Comparison of ENCODE assay signal across 8 mouse cellular contexts in the genomic region with DNA sequence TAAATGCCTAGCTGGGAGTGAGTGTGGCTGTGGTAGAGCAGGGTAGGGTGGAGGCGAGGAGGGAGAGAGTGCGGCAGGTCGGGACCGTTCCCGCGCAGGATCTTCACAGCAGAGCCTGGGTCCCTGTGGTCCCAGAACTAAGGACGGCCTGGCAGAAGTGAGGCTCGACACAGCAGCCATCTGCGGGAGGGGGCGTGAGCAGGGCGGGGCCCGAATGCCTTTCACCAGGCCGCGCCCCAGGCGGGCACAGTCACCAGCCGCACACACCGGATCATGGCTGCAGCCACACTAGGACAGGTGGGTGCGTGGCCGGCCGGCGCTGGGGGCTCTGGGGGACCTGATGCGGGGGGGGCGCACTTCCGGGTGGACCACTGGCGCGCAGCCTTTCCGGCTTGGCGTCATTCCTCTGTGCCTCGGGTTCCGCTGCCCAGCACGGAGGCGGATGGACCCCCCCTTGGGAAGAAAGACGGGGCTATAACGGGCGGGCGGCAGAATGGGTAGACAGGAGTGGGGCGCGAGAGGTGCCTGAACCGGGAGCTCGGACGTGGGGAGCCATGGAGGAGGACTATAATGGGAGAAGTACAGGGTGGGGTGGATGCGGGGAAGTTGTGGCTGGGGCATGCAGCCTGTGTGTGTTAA. TPM values are rescaled to one million over a fixed set of nuclear protein-coding genes. Genes with fewer than 3 reads are reported as not detected.
A peak's percentile ranks its signal among the peaks of the same experiment; 100 is the strongest.
DNase-seq lines count a peak whose midpoint lies in the region; ATAC-seq and TF ChIP-seq lines count a peak whose summit lies in the region.

A gene (plus strand): TSS at position 51 of the 639 bp plus-strand sequence.

- H3K4me1 ChIP-seq in bone marrow, adult 2 months (ENCODE audit: control insufficient read depth, insufficient read depth, low read length), result peaks cover 5% of the 10 kb centered on the region; the same call in 1 of the 2 replicates
- H3K4me1 ChIP-seq in embryonic facial prominence, embryonic 15.5 days, result peaks cover 36% of the 10 kb centered on the region
- peaks cover 25% of the 10 kb centered on the region for H3K4me1 ChIP-seq in limb, embryonic 12.5 days (replicated peaks)
- H3K4me1 ChIP-seq in midbrain, embryonic 13.5 days (replicated peaks), result peaks cover 29% of the 10 kb centered on the region

- DNase-seq in A20 (ENCODE audit: low read depth, low spot score), result peak; percentile 90
- peak; percentile 71 for DNase-seq in heart, adult 8-10 months (ENCODE audit: low spot score)
- peak; percentile 66 to 70 for DNase-seq in kidney, adult 8-10 months
- DNase-seq in spleen, adult 12 weeks (ENCODE audit: low spot score), result peak; percentile 66

- TF ChIP-seq CTCF in bone marrow, adult 2 months (IDR thresholded peaks at IDR 0.05; ENCODE audit: control insufficient read depth, insufficient read depth, low read length), result no peak

- peak within 1 kb of the TSS; percentile 58 for H3K27ac ChIP-seq in bone marrow, adult 2 months (ENCODE audit: control insufficient read depth, insufficient read depth, low read depth, low read length, poor library complexity)
- H3K27ac ChIP-seq in embryonic facial prominence, embryonic 15.5 days (replicated peaks), result peak within 1 kb of the TSS; percentile 90
- H3K27ac ChIP-seq in limb, embryonic 12.5 days, result peak within 1 kb of the TSS; percentile 91
- peak within 1 kb of the TSS; percentile 84 for H3K27ac ChIP-seq in midbrain, embryonic 13.5 days

- peak within 1 kb of the TSS; percentile 70 for H3K4me3 ChIP-seq in bone marrow, adult 2 months (replicated peaks; ENCODE audit: control insufficient read depth, low read depth, low read length)
- H3K4me3 ChIP-seq in embryonic facial prominence, embryonic 15.5 days (replicated peaks), result peak within 1 kb of the TSS; percentile 74
- H3K4me3 ChIP-seq in limb, embryonic 12.5 days (replicated peaks), result peak within 1 kb of the TSS; percentile 66
- H3K4me3 ChIP-seq in midbrain, embryonic 13.5 days (replicated peaks), result peak within 1 kb of the TSS; percentile 71

- H3K36me3 ChIP-seq in embryonic facial prominence, embryonic 15.5 days, result no peaks in the 10 kb centered on the region
- H3K36me3 ChIP-seq in limb, embryonic 12.5 days, result no peaks in the 10 kb centered on the region; the same call in 1 of the 2 replicates
- no peaks in the 10 kb centered on the region for H3K36me3 ChIP-seq in midbrain, embryonic 13.5 days

- H3K9me3 ChIP-seq in embryonic facial prominence, embryonic 15.5 days (replicated peaks), result no peaks in the 10 kb centered on the region
- no peaks in the 10 kb centered on the region for H3K9me3 ChIP-seq in limb, embryonic 12.5 days
- no peaks in the 10 kb centered on the region for H3K9me3 ChIP-seq in midbrain, embryonic 13.5 days

- ATAC-seq in embryonic facial prominence, embryonic 15.5 days (ENCODE audit: insufficient number of reproducible peaks, low FRiP score, low TSS enrichment, low read depth), result peak; percentile 66
- ATAC-seq in limb, embryonic 12.5 days (ENCODE audit: insufficient number of reproducible peaks, insufficient read depth, low FRiP score, low TSS enrichment, low read depth), result peak; percentile 62
- ATAC-seq in midbrain, embryonic 13.5 days, result peak; percentile 78

- H3K9ac ChIP-seq in embryonic facial prominence, embryonic 15.5 days, result peak within 1 kb of the TSS; percentile 70
- peak within 1 kb of the TSS; percentile 86 for H3K9ac ChIP-seq in limb, embryonic 12.5 days (replicated peaks)
- peak within 1 kb of the TSS; percentile 89 for H3K9ac ChIP-seq in midbrain, embryonic 13.5 days (replicated peaks)

- H3K27me3 ChIP-seq in embryonic facial prominence, embryonic 15.5 days, result no peaks in the 10 kb centered on the region
- no peaks in the 10 kb centered on the region for H3K27me3 ChIP-seq in limb, embryonic 12.5 days
- no peaks in the 10 kb centered on the region for H3K27me3 ChIP-seq in midbrain, embryonic 13.5 days

- H3K4me2 ChIP-seq in embryonic facial prominence, embryonic 15.5 days (replicated peaks), result peak within 1 kb of the TSS; percentile 67
- H3K4me2 ChIP-seq in limb, embryonic 12.5 days, result peak within 1 kb of the TSS; percentile 71
- peak within 1 kb of the TSS; percentile 79 for H3K4me2 ChIP-seq in midbrain, embryonic 13.5 days (replicated peaks)

- 1% methylated on average over 42 of the region's 42 CpGs for WGBS in bone marrow, adult 2 months
- WGBS in embryonic facial prominence, embryonic 15.5 days, result under 1% methylated on average over 42 of the region's 42 CpGs
- under 1% methylated on average over 42 of the region's 42 CpGs for WGBS in limb, embryonic 12.5 days
- under 1% methylated on average over 42 of the region's 42 CpGs for WGBS in midbrain, embryonic 13.5 days

- TF ChIP-seq POLR2A in bone marrow, adult 2 months (IDR thresholded peaks at IDR 0.05; ENCODE audit: borderline replicate concordance, control insufficient read depth, low read depth, low read length), result peak; percentile 75

RNA-seq across cellular contexts. Expression of the gene that starts here (rescaled TPM):
- 35.7 and 58.4 TPM in 2 replicates for polyA plus RNA-seq in bone marrow, adult 2 months (2011; ENCODE audit: insufficient read depth, insufficient read length, low replicate concordance, missing spikeins)
- polyA plus RNA-seq in embryonic facial prominence, embryonic 15.5 days (2015; fragmentation: Nextera tagmentation; extraction: Ambion mirVana), result 63.0 and 65.1 TPM in 2 replicates
- total RNA-seq in heart, adult 8-10 months (2022), result 100 to 1,000 TPM; 295 to 316 (median 308) TPM
- polyA plus RNA-seq in limb, embryonic 12.5 days (2016; fragmentation: Nextera tagmentation; extraction: Ambion mirVana), result 50.4 and 56.5 TPM in 2 replicates
- polyA plus RNA-seq in midbrain, embryonic 13.5 days (2015; fragmentation: Nextera tagmentation; extraction: Ambion mirVana), result 20.7 and 24.5 TPM in 2 replicates

Comparison
In these comparisons a context has a peak if more than half of its experiments do, and no peak if none do; other contexts are left out.
1. Peak in every context shown above with its lines: DNase-seq, ATAC-seq, H3K4me3 ChIP-seq and H3K27ac ChIP-seq.